Mouse (Mus musculus) thymus, postnatal 0 days (tissue): Measurements from ENCODE around the gene Med9. TPM values are rescaled to one million over a fixed set of nuclear protein-coding genes. Genes with fewer than 3 reads are reported as not detected.
"Not testable (repeated sequence)": the region's sequence is repeated elsewhere in the genome, so short reads cannot be mapped to it uniquely, and the experiment has no call there.

Source experiments
- DNase-seq: peaks from one replicate; pipeline ENCODE4 v3.0.0-alpha.2; 2015; ENCODE audit warnings: low spot score
- polyA plus RNA-seq: library from polyadenylated mRNA; unstranded; fragments of >200 nt; fragmentation: Nextera tagmentation; extraction: Ambion mirVana; gene quantifications from 2 replicates; pipeline ENCODE4 v1.2.1, GENCODE M21; 2015

Med9 gene
- polyA plus RNA-seq, 1 experiment from 2014 or later: 38.1 TPM

DNA sequence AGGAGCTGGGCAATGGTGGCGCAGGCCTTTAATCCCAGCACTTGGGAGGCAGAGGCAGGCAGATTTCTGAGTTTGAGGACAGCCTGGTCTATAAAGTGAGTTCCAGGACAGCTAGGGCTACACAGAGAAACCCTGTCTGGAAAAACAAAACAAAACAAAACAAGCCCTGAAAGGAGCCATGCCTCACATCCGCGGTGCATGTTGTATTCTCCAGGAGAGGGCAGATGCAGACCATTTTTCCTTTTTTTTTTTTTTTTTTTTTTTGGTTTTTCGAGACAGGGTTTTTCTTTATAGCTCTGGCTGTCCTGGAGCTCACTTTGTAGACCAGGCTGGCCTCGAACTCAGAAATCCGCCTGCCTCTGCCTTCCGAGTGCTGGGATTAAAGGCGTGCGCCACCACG lies 3.2 kb upstream of the Med9 start:
- DNase-seq: not testable (repeated sequence)

DNA sequence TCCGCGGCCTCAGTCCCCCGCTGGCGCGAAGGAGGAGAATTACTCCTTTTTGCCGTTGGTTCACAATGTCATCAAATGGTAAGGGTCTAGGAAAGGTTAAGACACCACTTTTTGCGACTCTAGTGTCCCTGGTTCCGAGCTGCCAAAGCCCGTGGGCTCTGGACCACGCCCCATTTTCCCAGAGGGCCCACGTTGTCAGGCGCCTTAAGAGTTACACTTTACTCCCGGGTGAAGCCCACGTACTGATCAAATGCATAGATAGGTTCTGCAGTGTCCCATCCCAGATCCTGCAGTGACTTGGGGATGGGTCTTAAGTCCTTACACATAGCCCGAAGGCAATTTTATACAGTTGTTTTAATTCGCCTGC lies 378 bp downstream of the Med9 start:
- peak; percentile 6 for DNase-seq

DNA sequence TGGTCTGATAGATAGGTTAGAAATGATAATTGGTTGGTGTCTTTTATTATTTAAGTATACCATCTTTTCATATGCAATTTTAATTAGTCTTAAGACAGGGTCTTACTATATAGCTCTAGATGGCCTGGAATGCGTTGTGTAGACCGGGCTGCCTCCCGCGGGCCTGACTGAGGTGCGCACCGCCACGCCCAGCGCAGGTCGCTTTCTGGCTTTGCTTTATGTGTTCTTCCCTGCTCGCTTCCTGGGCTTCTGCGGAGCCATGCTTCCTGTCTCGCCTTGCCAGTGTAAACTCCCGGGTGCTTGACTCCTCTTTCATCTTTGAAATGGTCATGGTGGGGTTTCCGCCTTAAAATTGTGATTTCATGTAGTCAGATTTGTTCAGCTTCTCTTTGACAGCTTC lies 4.9 kb downstream of the Med9 start:
- DNase-seq: no peak

DNA sequence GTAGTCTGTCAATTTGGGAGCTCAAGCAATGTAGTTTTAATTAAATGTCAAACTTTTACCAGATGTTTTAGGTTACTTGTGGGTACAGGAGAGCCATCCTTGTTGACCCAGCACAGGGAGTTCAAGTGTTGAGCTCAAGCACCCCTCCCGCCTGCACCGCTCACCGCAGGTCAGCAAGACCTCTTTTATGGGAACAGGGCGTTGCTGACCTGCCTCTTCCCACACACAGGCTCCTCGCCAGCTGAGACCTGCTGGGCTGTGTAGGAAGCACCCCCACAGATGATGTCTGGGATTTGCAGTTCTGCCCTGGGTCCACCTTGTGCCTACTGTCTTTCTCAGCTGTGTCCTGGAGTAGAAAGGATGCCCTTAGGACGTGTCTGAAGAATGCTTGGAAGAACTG lies 8.7 kb downstream of the Med9 start:
- DNase-seq: no peak

DNA sequence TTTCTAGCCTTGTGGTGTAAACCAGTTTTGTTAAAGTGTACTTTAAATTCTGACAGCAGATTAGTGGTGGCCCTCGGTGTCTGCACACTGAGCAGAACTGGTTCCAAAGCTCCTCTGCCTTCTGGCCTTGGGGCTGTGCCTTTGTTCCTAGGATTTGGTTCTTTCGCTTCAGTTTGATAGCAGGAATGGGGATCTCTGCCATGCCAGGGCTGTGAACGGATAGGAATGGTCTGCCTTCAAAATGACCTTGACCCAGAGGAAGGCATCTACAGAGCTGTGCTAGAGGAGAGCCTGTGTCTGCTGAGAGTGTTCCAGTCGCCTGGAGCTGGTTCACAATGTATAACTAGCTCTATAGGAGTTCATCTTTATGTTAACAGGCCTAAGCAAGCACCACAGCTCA lies 11.4 kb downstream of the Med9 start:
- no peak for DNase-seq

DNA sequence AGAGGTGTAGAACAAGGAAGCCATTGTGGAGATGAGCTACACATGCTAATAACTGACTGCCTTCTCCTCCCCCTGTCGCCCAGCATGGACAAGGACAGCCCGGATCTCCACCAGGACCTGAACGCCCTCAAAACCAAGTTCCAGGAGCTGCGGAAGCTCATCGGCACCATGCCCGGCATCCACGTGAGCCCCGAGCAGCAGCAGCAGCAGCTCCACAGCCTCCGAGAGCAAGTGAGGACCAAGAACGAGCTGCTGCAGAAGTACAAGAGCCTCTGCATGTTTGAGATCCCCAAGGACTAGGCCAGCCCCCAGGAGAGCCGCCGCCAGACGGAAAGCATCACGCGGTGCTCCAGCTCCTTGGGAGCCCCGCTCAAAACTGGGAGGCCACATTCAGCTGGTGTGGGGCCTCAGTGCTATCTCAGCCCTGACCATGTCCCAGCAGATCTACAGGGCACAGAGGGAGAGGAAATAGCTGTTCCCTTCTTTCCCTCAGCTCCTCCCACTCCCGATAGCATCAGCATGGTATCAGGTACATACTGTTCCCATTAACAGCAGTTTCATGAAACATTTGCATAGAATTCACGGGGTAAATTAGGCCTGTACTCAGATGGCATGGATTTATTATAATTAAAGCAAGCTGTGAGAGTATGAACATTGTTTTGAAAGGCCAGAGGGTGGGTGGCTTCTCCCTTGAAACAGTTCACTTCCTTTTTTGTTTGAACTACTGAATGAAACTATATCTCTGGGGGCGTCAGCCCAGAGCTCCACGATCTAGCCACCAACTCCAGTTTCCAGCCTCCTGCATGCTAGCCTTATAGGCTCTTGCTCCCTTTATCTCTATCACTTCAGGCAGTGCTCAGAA lies 12.7 kb downstream of the Med9 start:
- no peak for DNase-seq

DNA sequence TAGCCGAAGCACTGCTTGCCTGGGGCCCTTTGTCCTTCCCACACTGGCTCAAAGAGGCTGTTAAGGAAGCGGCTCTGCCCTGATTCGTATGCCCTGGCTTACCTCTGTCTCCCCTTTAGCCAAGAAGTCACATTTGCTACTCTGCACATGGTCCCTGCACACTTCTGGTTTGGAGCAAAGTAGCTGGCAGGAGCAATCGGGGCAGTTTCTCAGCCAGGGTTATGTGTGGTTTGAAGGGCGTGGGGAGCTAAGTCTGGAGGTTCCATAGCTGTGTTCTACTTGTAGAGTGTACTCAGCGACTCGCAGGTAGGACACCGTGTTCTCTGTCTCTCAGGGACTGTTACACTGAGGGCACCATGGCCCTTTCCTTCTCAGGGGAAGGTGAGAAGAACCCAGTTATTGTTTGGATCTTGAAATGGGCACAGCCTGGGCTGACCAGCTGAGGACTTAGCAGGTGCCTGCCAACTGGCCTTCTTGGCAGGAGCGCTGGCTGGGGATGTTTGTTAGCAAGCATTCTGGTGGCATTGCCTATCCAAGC lies 13.4 kb downstream of the Med9 start:
- no peak for DNase-seq

DNA sequence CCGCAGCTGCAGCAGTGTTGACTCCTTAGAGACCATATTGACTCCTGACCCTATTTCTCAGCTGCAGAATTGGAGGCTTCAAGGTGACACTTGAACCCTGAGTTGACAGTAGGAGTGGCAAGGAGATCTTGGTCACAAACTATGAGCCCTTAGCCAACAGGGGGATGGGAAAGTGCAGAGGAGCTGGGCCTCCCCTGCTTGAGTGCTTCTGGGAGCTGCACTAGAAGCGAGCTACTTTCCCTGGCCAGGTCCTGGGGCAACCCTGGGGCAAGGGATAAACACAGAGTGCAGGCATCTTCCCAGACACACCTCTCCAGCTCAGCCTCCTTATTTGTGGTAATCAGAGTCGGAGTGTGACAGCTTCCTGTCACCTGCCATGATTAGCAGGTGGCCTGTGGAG lies 14.6 kb downstream of the Med9 start:
- DNase-seq: no peak

DNA sequence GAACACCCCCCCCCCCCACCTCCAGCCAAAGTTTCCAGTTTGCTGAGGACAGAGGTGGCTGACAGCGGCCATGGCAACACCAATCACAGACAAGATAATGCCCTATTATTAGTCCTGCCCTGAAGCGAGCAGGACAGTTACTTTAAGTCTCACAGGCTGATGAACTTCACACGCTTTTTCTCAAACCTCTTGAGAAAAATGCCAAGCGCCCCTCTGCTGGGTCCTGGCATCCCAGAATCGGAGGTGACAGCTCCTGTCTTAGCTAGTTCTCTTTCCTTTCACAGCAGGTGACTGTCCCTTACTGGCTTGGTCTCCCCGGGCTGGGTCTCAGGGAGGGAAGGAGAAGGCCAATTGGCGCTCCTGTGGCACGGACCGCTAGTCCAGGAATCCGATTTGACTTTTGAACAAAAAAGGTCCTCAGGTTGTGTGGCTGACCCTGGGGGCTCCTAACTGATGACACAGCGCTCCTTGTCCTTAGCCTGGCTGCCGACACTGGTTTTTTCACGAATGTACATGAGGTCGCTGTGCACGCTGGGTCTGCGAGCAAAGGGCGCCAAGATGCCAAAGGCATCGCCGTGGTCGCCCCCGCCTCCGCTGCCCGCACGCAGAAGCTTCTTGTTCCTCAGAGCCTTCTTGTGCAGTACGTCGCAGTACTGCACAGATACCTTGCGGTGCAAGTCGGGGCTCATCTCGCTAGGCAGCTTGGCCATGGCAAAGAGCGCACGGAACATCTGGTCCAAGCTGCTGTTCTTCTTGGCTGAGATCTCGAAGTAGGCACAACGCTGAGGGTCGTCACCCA lies 15.6 kb downstream of the Med9 start:
- DNase-seq: peak; percentile 15

DNA sequence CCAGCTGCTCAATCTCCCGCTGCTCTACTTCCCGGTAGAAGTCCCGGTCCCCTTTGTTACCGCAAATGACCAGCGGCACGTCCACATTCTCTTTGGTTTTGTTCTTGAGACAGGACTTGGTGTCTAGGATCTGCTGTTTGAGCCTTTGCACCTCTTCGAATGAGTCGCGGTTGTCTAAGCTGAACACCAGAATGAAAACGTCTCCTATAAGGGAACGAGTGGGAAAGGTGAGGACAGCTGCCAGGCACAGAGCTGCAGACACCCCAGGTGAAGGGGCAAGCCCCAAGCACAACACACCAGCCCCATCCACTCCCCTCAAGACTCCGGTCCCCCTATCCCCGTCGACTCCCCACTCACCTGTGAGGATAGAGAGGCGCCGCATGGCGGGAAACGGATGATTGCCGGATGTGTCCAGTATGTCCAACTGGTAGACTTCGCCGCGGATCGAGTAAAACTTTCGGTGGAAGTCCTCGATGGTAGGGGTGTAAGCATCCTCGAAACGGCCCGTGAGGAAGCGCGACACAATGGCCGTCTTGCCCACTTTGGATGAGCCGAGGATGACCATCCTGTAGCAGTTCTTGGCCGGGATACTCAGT lies 16.3 kb downstream of the Med9 start:
- peak; percentile 12 for DNase-seq

DNA sequence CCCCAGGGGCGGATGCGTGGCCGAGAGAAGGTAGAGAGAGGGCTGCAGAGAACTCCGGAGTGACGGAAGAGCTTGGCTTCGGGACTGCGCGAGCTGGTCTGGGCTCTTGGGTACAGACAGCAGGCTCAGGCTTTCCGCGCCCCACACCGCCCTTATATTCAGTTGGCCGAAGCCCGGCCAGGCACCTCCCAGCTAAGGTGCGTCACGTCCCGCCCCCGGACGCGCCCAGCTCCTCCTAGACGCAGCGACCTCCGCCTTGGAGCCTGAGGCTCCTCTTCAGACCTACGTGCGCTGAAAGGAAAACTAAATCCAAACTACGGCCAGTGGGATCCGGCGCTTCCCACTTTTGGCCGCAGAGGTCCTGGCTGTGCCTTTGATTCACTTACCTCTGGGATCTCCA lies 16.8 kb downstream of the Med9 start, which contains the start of gene Rasd1:
Gene Rasd1 (minus strand): TSS at position 127 of the 400 bp plus-strand sequence.
- peak; percentile 44 for DNase-seq

DNA sequence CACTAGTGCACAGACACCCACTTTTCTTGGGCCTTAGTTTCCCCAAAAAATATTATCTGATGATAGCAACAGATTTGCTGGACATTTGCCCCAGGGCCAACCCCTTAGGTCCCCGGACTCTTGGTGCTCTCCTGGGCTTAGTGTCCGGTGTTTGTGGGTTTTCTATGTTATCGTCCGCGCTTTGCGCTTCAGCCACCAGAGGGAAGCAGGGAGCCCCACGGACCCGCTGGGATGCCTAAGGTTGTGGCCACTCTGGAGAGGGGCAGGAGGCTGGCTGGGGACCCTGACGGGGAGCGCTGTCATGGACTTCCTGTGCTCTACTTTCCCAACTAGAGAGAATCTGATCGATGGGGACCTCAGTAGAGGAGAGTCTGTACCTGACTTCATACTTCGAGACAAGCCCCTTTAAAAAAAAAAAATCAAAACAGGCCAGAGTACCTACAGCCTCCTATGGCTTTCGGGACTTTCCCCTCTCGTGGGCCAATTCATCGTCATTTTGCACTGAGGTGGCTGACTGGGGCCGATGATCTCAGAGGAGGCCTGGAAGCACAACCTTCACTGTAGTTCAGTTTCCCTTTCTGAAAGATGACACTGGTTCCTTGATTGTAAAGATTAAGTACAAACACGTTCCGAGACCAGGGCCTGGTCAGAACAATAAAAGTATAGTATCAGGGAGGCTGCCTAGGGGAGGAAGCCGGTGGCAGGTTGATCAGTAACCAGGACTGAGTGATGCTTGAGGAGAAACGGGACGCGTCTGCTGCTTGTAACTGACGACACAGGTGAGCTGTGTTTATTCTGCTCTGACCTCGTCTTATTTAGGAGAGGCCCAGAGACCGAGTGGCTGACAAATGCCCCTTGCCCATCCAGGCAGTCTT lies 17.5 kb downstream of the Med9 start:
- DNase-seq: peak; percentile 46

DNA sequence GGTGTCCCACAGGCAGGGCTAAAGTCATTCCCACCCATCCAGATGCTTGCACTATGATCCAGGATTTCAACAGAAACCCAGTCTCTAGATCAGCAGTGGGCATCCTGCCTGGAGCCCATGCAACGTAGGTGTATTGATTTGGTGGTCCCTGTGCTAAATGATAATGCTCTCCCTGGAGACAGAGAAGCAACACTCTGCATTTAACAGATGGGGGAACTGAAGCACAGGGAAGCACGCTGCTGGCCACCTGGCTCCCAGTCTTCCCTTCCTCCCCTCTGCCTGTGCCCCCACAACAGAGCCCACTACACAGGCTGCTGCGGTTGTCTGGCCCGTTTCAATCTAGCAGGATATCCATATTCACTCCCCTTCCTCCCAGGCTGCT lies 18.1 kb downstream of the Med9 start:
- peak; percentile 23 for DNase-seq

DNA sequence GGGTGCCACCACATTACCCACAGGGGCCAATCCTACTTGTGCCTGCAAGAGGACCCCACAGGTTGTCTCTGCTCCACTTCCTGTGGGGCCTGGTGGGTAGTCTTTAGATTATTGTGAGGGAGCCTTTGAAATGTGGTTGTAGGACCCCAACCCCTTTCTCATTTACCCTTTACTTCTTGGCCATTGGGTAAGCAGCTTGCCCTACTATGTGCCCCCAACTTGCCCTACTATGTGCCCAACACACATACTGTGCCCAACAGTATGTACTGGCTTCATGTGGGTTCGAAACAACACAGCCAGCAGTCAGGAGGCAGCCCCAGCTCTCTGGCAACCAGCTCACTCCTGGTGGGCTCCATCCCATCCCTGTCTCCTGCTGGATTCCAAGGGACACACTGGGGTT lies 19.8 kb downstream of the Med9 start:
- peak; percentile 19 for DNase-seq

DNA sequence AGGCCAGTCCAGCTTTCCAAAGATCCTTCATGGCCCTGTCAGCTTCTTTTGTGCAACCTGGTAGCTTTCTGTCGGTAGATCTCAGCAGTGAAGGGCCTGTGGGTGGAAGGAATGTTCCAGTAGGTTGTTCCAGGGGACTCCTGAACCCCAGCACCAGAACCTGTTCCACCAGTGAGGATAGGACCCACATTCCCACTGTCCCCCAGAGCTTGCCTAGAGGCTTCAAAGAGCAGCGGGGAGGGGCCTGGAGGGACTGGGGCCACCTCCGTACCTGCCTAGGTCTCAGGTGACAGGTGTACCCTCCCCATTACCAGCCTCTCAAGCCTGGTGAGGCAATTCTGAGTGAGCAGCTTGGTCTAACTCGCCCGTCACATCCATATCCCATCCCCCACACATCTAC lies 22.8 kb downstream of the Med9 start:
- no peak for DNase-seq

DNA sequence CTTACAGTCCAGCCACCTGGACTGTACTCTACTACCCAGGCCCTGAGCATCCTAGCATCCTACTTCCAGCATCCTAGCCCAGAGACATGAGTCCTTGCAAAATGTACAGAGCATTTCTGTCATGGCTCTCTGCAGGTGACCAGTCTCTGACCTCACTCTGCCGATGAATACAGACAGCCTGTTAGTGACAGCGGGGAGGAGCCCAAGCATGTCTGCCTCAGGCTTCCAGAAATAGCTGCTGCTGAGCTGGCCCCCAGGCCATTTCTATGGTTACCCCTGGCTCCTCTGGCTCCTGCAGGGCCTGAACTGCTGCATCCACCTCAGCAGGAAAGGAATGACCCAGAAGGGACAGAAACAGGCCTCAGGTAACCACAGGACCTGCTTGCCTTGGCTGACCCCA lies 23.7 kb downstream of the Med9 start:
- DNase-seq: no peak

DNA sequence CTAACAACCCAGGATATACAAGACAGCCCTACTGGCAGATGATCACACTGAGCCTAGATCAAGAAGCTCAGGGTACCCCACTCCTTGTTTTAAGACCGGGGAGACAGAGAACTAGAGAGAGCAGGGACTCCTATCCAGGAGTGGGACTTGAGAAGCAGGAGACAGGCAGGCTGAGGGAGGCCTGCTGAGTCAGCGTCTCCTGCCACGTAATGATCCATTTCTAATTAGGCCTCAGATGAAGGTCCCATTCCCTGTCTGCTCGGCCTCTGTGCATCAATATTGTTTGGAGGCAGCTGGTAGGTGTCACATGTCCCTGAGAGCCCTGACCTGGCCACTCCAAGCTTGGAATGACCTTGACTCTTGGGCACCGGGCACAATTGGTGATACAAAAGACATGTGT lies 25.4 kb downstream of the Med9 start:
- DNase-seq: no peak

DNA sequence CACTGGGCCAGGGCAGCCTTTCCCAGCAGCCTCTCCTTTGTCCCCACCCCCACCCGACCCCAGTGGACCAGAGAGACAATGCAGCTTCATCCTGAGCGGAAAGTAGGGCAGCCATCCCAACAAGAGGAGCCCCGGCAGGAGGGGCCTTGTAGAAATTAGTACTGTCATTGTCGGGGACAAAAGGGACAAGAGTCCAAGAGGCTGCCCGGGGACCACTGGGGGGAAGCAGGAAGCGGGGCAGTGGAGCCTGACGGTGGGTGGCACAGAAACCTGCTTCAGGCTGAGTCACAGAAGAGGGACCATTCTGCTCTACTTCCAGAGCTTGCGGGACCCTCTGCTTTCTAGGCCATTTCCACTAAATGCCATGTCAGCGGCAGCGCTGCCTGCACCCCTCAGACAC lies 27.2 kb downstream of the Med9 start:
- DNase-seq: no peak

DNA sequence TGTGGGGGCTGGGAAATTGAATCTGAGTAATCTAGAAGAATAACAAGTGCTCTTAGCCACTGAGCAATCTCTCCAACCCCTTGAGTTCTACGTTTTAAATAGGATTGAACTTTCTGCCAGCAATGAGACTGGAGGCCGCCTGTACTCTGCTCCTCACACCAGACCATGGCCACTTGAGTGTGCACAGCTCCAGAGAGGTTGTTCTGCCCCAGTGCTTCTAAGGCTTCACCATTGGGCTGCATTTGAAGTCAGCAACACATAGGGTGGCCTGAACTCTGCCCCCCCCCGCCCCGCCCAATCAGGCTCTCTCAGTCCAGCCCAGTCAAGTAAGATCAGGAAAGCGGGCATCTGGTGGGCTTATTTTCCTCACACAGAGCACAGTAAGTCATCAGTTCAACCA lies 29.8 kb downstream of the Med9 start:
- DNase-seq: no peak

DNA sequence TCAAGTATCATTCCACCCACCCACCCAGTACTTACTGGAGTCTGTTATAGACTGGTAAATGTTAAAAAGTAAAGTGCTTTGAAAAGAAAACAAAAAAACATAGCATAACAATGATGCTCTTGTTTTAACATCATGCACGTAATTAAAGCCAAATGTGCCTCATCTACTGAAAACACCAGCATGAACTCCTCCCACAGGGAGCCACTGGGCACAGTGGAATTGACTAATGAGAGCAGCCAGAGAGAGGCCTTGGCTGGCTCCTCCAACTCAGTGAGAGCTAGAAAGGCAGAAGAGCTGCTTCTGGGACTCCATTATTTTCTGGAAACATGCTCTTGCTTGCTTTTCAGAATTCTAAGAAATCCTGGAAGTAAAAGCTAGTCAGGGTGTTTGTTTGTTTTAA lies 41.4 kb downstream of the Med9 start:
- no peak for DNase-seq

DNA sequence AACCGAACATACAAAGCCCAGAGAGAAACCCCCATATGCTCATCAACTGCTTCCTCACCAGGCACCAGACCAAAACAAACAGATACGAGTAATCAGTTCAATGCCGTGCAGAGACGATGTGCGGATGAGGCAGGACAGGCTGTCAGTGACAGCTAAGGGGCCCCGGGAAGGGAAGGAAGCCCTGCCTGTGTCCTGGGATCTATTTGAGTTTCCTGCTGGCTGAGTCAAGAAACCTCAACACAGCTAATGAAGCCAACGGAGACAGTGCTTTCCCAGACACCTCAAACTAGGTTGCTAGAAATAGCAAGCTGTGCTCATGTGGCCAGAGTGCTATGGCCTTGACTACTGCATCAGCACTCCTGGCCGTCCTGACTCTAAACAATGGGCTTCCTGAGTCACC lies 43.4 kb downstream of the Med9 start:
- no peak for DNase-seq
